Mouse (Mus musculus): ENCODE data around the gene Sept9.

Gene Sept9

DNA sequence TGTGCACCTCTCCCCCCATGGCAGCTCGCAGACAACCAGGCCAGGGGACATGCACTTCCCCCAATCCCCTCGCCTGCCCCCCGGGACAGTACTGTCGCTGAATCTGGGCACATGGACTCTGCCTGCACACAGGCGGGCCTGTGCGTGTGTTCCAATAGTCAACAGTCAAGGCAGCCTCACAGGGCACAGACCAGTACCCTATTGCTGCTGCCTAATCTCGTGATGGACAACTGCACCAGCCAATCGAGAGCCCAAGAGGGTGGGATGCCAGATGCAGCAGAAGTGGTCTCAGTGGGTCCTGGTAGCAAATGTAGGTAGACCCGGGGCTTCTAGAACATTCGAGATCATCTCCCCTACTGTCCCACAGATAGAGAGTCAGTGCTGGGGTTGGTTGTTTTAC lies 187.8 kb downstream of the Sept9 start:
- DNase-seq, result no peak

DNA sequence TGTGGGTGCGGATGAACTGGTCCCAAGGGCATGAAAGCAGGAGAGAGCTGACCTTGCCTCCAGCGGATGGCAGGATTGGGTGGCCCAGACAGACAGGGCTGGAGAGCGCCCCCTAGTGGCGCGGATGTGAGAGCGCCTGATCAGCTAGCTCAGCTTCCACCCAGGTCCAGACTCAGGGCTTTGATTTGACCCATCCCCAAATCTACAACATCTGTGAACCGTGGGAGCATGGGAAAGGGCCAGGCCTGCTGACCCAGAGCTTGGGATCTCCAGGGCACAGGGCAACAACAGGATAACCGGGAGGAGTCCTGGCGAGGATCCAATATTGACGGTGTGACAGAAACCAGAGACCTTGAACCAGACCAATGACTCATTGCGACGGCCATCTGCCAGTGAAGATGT lies 190.5 kb downstream of the Sept9 start:
- DNase-seq, result peak; percentile 62

DNA sequence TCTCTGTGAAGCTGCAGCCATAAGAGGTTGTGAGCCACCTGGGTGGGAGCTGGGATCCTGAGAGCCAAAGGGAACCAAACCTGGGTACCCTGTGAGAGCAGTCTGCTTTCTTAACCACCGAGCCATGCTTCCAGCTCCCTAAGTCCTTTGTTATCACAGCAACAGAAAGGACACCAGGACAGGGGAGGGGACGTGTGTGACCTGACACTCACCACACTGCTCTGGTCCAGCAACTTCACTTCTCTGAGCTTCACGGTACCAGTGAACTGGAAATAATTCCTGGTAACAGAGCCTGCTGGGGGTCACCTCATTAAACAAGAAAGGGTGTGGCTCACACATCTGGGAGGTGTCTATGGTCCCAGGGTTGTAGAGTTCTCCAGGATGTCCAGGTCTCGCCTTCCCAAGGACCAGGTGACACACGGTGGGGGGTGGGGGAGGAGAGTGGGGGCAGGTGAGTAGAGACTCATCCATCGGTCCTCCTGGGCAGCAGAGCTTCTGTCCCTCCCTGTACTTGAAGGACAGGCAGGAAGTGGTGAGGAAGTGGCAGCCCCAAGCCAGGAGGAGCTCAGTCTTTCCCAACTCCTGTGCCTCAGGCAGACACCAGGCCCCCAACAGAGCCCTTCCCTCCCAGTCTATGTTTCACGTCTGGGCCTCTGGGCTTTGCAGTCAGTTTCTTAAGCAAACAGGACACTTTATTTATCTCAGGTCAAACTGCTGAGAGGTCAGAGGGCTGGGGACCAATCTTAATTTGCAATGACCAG lies 191.5 kb downstream of the Sept9 start:
- no peak for DNase-seq

DNA sequence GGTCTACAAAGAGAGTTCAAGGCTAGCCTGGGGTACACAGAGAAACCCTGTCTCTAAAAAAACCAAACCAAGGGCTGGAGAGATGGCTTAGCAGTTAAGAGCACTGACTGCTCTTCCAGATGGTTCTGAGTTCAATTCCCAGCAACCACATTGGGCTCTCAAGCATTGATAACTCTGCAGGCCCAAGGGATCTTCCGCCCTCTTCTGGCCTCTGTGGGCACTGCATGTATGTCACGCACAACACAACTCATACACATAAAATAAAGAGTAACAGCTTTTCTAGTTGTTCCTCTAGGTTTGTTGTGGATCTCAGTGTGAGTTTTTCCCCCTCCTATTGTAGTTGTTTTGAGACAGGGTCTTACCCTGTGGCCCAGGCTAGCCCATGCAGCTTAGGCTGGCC lies 192.8 kb downstream of the Sept9 start:
- peak; percentile 43 for DNase-seq

DNA sequence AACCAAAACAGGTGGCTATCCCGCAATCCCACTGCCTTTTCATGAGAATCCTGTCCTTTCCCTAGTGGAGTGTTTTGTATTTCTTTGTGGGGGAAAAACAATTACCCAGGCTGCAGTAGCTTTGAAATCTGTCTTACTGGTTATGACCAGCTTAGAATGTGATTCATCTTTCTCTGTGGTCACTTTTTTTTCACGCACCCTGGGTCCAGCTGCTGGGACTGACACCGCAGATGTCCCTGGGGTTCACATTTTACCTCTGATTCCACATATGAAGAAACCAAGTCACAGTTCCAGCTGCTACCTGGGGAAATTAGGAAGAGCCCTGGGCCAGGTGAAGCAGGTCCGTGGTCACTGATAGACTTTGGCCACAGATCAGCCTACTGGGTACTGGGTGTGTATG lies 194.3 kb downstream of the Sept9 start:
- DNase-seq, result no peak

DNA sequence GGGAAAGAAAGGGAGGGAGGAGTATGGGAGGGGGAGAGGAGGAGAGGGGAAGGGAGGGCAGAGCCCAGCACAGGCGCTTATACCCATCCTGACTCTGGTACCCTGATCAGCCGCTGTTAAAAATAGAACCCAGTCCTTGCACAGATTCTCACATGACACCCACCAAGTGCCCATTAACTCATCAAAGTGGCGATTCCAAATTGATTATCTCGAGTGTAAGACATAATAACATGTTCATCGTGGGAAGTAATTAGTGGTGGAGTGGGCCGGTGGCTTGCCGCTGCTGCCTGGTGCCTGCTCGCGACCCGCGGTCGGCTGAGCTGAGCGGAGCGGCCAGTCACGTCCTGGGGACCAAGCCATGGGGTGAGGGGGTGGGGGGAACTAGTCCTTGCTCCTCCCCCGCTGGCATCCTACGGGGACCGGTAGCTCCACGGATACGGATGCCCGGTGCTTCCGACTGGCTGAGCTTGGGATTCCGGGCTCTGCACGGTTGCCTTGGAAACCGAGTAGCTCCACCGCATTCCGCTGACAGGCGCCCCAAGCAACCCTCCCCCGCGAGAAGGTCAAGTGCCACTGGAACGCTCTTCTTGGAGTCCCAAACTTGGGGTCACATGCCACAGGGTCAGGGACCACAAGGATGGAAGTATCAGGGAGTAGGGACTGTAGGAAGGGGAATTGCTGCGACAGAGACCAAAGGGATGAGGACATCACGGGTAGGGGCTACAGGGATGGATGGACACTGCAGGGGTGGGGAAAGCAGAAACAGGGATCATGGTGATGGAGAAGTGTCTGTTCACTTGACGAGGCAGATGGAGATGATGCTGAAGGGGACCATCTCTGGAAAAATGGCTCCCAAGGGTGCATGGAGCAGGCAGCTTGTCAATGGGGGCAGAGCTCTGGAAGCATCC lies 195.0 kb downstream of the Sept9 start:
- DNase-seq, result no peak

DNA sequence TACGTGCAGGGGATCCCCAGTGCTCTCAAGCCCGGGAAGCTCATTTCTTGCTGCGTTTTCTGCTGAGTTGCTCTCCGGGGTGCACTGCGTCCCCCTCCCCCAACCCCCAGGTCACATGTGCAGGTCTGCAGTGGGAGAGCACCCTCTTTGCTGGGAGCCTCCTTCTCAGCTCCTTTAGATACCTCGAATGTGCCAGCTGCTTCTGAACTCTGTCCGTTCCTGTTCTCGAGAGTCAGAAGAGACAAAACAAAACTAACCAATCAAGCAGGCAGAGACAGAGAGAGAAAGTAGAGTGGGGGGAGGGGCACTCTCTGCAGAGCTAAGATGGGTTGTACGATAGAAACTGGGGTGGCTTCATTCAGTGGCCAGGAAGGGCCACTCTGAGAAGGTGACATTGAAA lies 195.8 kb downstream of the Sept9 start:
- no peak for DNase-seq

DNA sequence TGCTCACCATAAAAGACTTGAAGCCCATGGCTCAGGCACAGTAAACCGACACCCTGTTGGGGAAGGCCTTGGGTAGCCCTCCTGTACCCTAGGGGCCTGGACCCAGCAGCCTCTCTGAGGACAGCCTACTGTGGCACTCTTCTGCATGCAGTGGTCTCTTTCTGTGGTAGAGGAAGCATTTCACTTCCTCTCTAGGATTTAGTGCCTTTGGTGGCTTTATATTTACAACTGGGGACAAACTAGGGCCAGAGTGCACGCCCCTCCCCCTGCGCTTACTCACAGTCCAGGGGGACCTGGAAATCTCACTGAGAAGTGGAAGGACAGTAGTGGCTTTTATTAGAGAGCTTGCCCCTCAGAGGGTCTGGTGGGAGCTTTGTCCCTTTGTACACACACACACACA lies 197.5 kb downstream of the Sept9 start:
- DNase-seq, result no peak

DNA sequence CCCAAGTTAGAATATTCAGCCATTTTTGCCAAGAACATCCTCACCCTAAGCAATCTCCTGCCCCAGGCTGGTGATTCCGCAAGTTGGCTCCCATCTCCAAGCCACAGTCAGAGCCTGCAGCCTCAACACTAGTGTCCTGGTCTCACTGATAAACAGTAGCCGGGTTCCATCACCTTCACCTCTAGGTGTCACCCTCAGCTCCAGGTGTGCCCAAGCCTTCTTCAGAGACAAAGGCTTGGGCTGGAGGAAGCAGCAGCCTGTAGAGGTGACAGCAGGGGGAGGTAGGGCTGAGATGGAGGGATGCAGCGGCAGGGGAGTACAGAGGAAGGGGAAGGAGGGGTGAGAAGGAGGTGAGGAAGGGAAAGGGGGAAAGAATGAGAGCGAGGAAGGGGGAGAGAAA lies 198.3 kb downstream of the Sept9 start:
- DNase-seq, result peak; percentile 61

DNA sequence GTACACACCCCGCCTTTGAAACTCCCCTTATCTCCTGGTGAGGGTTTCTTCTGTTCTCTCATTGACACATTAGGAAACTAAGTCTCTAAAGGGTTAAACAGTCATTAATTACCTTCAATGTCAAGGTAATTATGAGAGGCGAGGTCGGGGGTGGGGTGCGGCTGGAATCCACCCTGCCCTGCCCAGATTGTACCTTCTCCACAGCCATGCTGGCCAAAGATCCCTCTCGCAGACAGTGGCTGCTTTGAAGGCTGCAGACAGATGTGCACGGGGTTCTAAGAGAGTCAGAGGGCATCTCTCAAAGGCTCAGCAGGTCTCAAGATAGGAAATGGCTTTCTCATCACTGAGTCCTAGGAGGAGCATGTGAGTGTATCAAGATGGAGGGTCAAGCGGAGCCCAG lies 198.7 kb downstream of the Sept9 start:
- no peak for DNase-seq

DNA sequence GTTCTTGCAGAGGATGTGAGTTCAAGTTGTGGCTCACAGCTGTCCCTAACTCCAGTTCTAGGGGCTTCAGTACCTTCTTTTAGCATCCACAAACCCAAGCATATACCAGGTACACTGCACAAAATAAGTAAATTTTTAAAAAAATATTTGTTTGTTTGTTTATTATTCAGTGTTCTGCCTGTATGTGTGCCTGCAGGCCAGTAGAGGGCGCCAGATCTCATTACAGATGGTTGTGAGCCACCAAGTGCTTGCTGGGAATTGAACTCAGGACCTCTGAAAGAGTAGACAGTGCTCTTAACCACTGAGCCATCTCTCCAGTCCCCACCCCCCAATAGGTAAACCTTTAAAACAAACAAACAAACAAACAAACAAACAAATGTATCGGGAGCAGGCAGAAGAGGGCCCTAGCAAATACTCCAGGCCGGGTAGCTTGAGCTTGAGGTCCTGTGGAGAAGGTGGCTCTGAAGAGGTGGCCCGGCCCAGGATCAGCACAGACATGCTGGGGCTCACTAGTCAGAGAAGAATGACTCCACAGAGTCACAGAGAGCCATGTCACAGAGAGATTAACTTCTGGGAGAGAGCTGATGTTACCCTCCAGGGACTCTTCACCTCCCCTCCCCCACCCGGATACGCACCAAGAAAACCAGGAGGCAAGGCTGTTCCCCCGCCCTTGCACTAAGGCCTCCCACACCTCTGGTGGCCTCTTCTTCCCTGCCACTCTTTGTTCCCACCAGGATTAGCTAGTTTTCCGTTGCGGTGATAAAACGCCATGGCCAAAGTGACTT lies 202.3 kb downstream of the Sept9 start:
- DNase-seq, result no peak

DNA sequence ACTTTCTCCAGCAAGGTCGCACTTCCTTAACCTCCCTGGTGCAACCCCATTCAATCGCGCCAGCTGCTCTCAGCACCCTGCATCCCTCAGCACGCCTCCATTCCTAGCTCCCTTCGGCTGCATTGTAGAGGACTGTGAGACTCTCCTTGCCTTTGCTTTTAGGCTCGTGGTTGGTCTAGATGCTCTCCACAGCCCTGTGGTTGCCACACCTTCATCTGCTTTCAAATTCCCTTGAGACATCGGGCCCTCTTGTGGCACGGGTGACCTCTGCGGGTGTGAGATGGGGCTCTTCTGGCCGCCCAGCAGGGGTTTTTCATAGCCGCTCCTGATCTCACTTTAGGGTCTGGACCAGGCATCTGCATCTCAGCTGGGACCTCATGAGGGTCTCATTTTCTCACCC lies 203.1 kb downstream of the Sept9 start:
- DNase-seq, result no peak

DNA sequence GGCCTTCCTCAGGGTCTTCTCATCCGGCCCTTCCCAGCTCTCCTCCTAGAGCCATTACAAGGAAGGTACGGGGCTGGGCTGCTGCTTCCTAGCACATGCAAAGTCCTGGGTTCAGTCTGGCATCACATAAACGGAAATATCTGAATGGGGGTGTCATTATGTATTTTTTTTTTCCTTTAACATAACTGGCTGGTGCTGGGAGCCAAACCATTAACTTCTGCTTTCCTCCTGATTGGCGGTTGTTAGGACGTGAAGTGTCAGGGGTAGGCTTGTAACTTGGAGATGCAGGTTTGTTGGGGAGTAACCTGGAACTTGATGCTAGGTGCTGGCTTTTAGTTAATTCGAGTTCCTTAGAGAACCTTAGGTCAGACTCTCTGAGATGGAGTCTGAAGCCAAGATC lies 203.6 kb downstream of the Sept9 start:
- no peak for DNase-seq

DNA sequence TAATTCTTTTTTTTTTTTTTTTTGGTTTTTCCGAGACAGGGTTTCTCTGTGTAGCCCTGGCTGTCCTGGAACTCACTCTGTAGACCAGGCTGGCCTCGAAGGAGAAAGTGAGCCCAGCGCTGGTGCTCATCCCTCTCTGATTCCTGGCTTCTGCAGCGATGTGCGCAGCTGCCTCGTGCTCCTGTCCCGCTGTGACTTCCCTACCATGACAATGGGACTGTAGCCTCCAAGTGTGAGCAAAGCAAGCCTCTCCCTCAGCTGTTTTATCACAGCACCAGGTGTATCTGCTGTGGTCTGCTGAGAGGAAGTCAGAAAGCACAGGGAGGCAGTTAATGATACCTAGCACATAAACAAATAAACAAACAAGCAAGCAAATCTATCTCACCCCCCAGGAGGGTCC lies 204.3 kb downstream of the Sept9 start:
- no peak for DNase-seq

DNA sequence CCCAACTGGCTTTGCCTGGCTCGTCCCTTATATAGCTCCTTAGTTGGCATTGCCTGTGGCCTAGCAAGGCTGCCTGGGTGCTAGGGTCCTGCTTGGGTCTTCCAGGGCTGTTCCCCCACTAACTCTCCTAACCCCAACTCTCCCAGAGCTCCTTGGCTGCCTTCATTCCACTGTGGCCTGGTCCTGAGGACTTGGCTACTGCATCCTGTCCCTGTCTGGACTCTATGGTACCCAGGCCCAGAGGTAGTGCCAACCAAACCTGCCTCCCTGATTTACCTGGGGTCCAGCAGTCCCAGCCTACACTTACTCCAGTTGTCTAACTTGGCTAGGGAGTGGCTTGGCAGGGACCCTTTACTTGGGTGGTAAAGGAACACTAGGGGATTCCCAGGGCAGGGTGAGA lies 207.2 kb downstream of the Sept9 start:
- no peak for DNase-seq

DNA sequence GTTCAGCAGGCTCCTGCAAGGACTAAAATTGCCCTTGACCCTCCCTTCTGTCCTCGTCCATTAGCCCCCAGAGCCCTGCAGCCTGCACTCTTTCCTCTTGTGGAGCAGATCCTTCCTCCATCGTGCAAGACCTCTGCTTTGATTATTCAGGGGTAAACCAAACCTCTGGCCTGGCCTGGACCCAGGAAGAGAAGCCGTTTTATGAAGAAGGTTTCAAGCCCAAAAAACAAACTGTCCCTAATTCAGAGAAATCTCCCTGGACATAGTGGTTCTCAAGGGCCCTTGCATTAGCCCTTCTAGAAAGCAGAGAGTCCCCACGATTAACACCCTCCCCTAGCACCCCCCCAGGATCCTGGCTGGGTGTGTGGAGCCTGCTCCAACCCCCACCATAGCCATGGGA lies 207.7 kb downstream of the Sept9 start:
- no peak for DNase-seq

DNA sequence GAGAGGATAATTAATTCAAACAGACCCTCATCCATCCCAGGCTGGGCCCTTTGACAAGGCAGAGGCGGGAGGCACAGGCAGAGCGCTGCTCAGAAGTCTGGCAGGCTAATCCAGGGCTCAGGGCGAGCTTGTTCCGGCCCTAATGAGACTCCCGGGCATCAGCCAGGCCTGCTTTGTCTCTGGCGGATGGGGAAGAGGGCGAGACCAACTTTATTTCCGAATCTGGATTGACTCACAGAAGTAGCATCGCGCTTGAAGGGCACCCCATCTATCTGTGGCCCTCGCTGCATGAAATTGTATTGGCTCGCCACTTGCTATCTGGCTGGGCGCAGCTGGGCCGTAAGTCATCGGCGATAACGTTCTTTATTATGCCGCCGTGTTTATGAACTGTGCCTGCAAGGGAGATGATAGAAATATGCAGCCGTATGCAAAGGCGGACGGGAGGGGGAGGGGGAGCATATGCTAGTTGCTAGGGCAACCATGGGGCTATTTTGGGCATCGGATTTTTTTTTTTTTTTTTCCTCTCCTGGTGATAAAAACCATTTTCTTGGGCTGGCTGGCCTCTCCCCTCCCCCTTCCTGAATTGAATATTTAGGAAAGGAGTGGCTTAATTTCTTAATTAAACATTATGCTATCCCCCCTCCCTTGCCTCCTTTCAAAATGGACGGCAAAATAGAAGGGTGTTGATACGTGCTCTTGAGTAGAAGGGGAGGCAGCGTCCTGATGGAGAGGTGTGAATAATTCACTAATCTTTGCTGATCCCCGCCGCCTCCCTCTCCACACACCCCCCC lies 208.4 kb downstream of the Sept9 start:
- peak; percentile 62 for DNase-seq

DNA sequence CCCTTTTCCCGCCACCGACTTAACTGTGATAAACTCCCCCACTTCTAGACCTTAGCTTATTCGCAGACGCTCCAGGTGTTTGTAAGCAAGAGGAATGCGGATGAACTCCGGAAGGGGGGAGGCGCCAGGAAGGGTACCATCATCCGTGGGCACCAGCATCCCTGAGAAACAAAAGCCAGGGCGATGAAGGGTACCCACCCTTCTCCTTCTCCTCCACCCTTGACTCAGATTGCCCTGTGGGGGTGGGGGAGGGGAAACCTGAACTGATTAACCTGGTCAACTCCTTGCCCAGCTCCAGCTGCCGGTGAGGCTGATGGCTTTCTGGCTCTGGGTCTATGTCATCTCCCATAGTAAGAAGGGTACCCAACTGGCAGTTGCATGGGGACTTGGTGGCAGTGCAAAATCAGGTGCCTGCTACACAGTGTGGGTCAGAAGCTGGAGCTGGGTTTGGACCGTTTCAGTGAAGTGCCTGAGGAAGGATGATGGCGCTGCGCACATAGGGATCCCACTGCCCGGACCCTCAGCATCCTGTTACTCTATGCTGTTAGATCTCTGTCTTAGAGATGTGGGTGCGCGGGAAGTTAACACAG lies 209.1 kb downstream of the Sept9 start:
- DNase-seq, result no peak

DNA sequence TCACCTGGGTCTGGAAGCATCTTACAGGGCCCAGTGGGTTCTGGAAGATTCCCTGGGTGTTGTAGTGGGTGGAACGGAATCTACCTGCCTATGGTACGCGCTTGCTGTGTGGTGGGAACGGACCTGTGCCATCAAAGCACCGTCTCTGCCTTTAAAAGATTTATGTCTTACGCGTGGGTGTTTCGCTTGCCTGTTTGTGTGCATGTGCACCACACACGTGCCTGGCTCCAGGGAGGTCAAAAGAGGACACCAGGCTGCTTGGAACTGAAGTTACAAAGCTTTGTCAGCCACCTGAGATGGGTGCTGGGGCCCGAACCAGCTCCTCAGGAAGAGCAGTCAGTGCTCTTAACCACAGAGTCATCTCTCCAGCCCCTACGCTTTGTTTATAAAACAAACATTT lies 209.9 kb downstream of the Sept9 start:
- DNase-seq, result no peak

DNA sequence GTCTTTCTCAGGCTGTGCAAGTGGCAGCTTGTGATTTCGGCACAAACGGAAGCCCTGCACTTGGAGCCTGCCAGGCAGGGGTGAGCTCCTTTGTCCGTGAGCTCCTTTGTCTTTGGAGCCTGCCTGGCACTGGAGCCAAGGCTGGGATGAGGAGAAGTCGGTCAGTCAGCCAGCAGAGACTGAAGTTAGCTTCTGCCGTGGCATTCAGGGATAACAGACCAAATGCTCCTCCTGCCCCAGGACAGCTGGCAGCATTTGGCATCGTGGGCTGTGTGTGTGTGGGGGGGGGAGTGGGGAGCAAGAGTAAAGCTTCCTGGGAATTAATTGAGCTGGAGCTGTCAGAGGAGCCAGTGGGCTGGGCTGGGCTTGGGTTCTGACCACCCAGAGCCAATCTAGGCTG lies 210.6 kb downstream of the Sept9 start:
- DNase-seq, result peak; percentile 26

DNA sequence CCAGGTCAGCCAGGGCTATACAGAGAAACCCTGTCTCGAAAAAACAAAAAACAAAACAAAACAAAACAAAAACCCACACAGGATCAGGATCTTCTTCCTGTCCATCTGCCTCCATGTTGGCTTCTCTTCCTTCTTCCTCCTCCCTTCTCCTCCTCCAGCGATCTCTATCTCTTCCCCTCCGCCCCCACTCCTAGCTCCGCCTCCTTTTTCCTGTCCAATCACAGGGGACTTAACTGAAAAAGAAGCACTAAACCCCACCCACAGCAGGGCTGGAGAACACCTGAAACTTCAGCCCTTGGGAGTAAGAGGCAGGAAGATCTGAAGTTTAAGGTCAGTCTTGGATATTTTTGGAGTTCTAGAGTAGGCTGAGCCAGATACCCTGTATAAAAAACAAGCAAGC lies 212.2 kb downstream of the Sept9 start:
- DNase-seq, result no peak

Data from lung, postnatal 36 days (tissue).